Mouse (Mus musculus) layer of hippocampus, adult 2 months (tissue): ENCODE measurements around the gene Gm9821. TPM values are rescaled to one million over a fixed set of nuclear protein-coding genes. Genes with fewer than 3 reads are reported as not detected.

ENCODE experiments used
- DNase-seq, 2 experiments: peaks; one replicate each; pipeline ENCODE4 v3.0.0; 2022; ENCODE audit warnings: low spot score in 2 of 2
- H3K27ac ChIP-seq: fragments of 200-600 bp; 2 replicates; pipeline ENCODE4 v1.8.1; 2022
- H3K4me3 ChIP-seq: fragments of 200-600 bp; 2 replicates; pipeline ENCODE4 v1.8.1; 2022; ENCODE audit warnings: mild to moderate bottlenecking
- CTCF ChIP-seq: fragments of 200-600 bp; conservative IDR thresholded peaks from 2 replicates; pipeline ENCODE4 v1.8.1; 2022; ENCODE audit warnings: antibody characterized with exemption, mild to moderate bottlenecking, moderate library complexity
- total RNA-seq, 2 experiments: library from RNA; stranded (reverse); gene quantifications; 2 replicates each; pipeline ENCODE4 v1.2.3; 2021

Gm9821 gene
- total RNA-seq, 2 experiments from 2014 or later, result not detected

- TF ChIP-seq CTCF, result no peak; the same call in 1 of the 2 replicates
- no peak overlapping the region for H3K27ac ChIP-seq
Observed at GRCm38 (mm10) chr2:91920130-91920529, 25.4 kb upstream of the Gm9821 start.

DNA sequence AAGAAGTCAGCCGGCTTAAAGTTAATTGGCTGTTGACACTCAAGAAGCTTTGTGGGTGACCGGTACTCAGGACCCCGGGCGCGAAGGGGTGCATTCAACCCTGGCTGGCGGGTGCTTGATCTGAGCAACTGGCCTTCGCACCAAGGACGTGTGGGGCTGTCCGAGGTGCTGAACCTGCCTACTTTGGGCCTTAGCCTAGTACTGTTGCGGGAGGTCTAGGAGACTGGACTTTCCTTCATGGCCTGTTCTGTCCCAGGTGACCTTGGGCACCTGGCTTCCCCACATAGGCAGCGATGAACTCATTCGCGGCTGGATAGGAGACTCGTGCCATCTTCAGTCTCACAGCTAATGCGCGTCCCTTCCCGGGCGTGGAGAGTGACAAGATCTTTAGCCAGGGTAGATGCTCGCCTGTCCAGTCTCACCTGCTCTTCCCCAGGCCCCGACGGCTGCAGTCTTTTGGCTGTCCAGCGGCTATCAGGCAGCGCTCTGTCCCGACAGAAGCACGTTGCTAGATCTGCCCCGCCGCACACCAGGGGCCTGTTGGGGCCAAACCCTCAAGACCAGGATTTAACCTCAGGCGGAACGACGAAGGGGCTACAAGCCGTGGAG, 24.2 kb upstream of the Gm9821 start:
- TF ChIP-seq CTCF, result no peak
- DNase-seq, result no peak
- Histone ChIP-seq H3K27ac (peak overlapping the region; percentile 85), H3K4me3 (peak overlapping the region; percentile 69)

More at GRCm38 (mm10) chr2:91920130-91920529, 25.4 kb upstream of the Gm9821 start:
- no peak overlapping the region for H3K4me3 ChIP-seq
- no peak for DNase-seq

GRCm38 (mm10) chr2:91921790-91922570, 23.5 kb upstream of the Gm9821 start:
- Histone ChIP-seq H3K27ac (peak overlapping the region; percentile 85), H3K4me3 (peak overlapping the region; percentile 69)
- TF ChIP-seq CTCF, result peak; percentile 79
- peak; percentile 74 to 76 for DNase-seq

- peak overlapping the region; percentile 69 for H3K4me3 ChIP-seq
- TF ChIP-seq CTCF, result no peak
- peak overlapping the region; percentile 85 for H3K27ac ChIP-seq
- no peak for DNase-seq
Observed at GRCm38 (mm10) chr2:91922586-91923414, 22.7 kb upstream of the Gm9821 start.

- peak in 1 of 2 experiments; percentile 76 for DNase-seq
- Histone ChIP-seq H3K4me3 (peak overlapping the region; percentile 69), H3K27ac (peak overlapping the region; percentile 85)
- TF ChIP-seq CTCF, result peak; percentile 78
Observed at GRCm38 (mm10) chr2:91923415-91924337, 21.8 kb upstream of the Gm9821 start.

DNA sequence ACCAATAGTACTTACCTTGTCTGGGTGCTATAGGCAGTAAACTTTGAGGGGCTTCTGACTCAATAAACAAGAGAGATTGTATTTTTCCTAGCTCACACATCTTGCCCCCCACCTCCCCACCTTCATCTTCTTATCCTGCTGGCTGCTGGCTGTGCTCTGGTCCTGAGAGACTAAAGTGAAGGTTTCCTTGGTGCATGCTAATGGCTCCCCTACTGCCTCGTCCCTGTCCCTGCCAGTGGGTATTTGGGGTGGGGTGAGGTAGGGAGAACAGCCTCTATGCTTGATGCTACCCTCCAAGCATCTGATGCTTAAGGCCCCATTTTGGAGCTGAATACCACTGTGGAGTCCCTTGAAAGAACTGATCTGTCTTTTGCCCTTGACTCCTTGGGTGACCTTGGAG, 20.8 kb upstream of the Gm9821 start:
- H3K27ac ChIP-seq, result peak overlapping the region; percentile 64; the same call in 1 of the 2 replicates
- no peak for DNase-seq

DNA sequence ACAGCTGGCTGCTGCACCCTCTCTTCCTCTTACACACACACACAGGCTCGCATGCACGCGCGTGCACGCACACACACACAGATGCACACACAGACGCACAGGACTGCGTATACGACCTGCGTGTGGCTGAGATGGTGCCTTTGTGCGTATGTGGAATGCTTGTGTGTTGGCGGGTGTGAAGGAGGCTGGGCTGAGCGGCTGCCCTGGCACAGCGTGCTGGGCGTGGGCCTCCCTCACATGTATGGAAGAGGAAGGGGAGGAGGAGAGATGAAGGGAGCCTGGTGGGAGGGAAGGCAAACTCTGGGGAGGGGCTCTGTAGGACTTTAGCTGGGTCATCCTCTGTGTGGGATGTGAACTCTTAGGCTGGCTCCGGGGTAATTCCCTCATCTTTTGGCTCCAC, 20.1 kb upstream of the Gm9821 start:
- H3K27ac ChIP-seq, result peak overlapping the region; percentile 64
- DNase-seq, result no peak
- TF ChIP-seq CTCF, result no peak
- H3K4me3 ChIP-seq, result no peak overlapping the region; the same call in 1 of the 2 replicates

More for the DNA sequence above, 20.8 kb upstream of the Gm9821 start:
- no peak for TF ChIP-seq CTCF
- H3K4me3 ChIP-seq, result no peak overlapping the region; the same call in 1 of the 2 replicates

- H3K27ac ChIP-seq, result peak within 1 kb of the TSS; percentile 43; the same call in 1 of the 2 replicates
- no peak for TF ChIP-seq CTCF
- H3K4me3 ChIP-seq, result peak within 1 kb of the TSS; percentile 23; the same call in 1 of the 2 replicates
- DNase-seq, result no peak
Observed at GRCm38 (mm10) chr2:91926949-91927348, 18.6 kb upstream of the Gm9821 start, which contains the start of gene Chrm4. Chrm4 (plus strand) TSS chr2:91927249.

- peak overlapping the region; percentile 43; the same call in 1 of the 2 replicates for H3K27ac ChIP-seq
- peak; percentile 77 to 87 for DNase-seq
- TF ChIP-seq CTCF, result peak; percentile 88
- H3K4me3 ChIP-seq, result peak overlapping the region; percentile 23; the same call in 1 of the 2 replicates
Observed at GRCm38 (mm10) chr2:91927826-91928533, 17.5 kb upstream of the Gm9821 start.

GRCm38 (mm10) chr2:91928534-91929350, 16.8 kb upstream of the Gm9821 start:
- peak overlapping the region; percentile 23; the same call in 1 of the 2 replicates for H3K4me3 ChIP-seq
- H3K27ac ChIP-seq, result peak overlapping the region; percentile 43; the same call in 1 of the 2 replicates
- no peak for TF ChIP-seq CTCF
- no peak for DNase-seq
